Mouse (Mus musculus) embryonic facial prominence, embryonic 11.5 days (tissue): ENCODE measurements at regions not wholly inside any gene's neighbourhood (a gene's known extent, or its start where the extent isn't known, plus 50 kb on each side); places are given as distances from the start of the nearest gene placed in this dataset.

Experiments
- ATAC-seq: fragments of 200-750 bp; cut with Nextera tagmentation; replicated peaks from 2 replicates; pipeline ENCODE4 v1.8.0; 2017; ENCODE audit warnings: low read depth; ENCODE audit not compliant: insufficient number of reproducible peaks, low FRiP score, low TSS enrichment
- DNase-seq: peaks from one replicate; pipeline ENCODE4 v3.0.0-alpha.2; 2015; ENCODE audit warnings: low spot score
- H3K27ac ChIP-seq: fragments of 300-500 bp; sonication (generic); replicated peaks from 2 replicates; pipeline ENCODE4 v1.5.1; 2014; ENCODE audit warnings: mild to moderate bottlenecking, low read depth, low read length, control low read depth
- H3K27me3 ChIP-seq: fragments of 300-500 bp; sonication (generic); 2 replicates; pipeline ENCODE4 v1.6.1; 2014; ENCODE audit warnings: mild to moderate bottlenecking, low read length, moderate library complexity, mixed read lengths; ENCODE audit not compliant: control insufficient read depth, insufficient read depth
- H3K36me3 ChIP-seq: fragments of 300-500 bp; sonication (generic); replicated peaks from 2 replicates; pipeline ENCODE4 v1.6.1; 2014; ENCODE audit warnings: low read depth, mild to moderate bottlenecking, low read length, moderate library complexity, mixed read lengths; ENCODE audit not compliant: control insufficient read depth, insufficient read depth
- H3K4me1 ChIP-seq: fragments of 300-500 bp; sonication (generic); 2 replicates; pipeline ENCODE4 v1.6.1; 2014; ENCODE audit warnings: low read length, mixed read lengths; ENCODE audit not compliant: control insufficient read depth, insufficient read depth
- H3K4me2 ChIP-seq: fragments of 300-500 bp; sonication (generic); 2 replicates; pipeline ENCODE4 v1.6.1; 2014; ENCODE audit warnings: low read depth, mild to moderate bottlenecking, control low read depth, low read length, moderate library complexity
- H3K4me3 ChIP-seq: fragments of 300-500 bp; sonication (generic); 2 replicates; pipeline ENCODE4 v1.5.1; 2014; ENCODE audit warnings: low read depth, low read length, control low read depth
- H3K9ac ChIP-seq: fragments of 300-500 bp; sonication (generic); replicated peaks from 2 replicates; pipeline ENCODE4 v1.6.1; 2014; ENCODE audit warnings: mild to moderate bottlenecking, control low read depth, low read length
- H3K9me3 ChIP-seq: fragments of 300-500 bp; sonication (generic); replicated peaks from 2 replicates; pipeline ENCODE4 v1.6.1; 2016; ENCODE audit warnings: mild to moderate bottlenecking, low read length, inconsistent platforms, mixed read lengths; ENCODE audit not compliant: control insufficient read depth
- WGBS: fragments of 180-500 bp; shearing (Covaris S2); extraction: QIAGEN DNeasy Blood & Tissue Kit; methylation state at CpG from one replicate; pipeline ENCODE4 v1.1.7; 2014; 5-methylcytosine and 5-hydroxymethylcytosine counted together

- no peak for ATAC-seq
- H3K4me2 ChIP-seq: no peak overlapping the region
Measured at GRCm38 (mm10) chr12:107360511-107360910, 127.9 kb upstream of the 3110018I06Rik start.

GRCm38 (mm10) chr12:107361606-107362005 is 126.8 kb upstream of the 3110018I06Rik start:
- no peak overlapping the region for H3K27ac ChIP-seq
- H3K9me3 ChIP-seq: no peaks in the 10 kb centered on the region

More at GRCm38 (mm10) chr12:107360511-107360910, 127.9 kb upstream of the 3110018I06Rik start:
- Histone ChIP-seq H3K27me3 (no peaks in the 10 kb centered on the region), H3K4me3 (no peak overlapping the region), H3K9ac (no peak overlapping the region), H3K36me3 (no peaks in the 10 kb centered on the region), H3K4me1 (no peaks in the 10 kb centered on the region), H3K27ac (no peak overlapping the region), H3K9me3 (no peaks in the 10 kb centered on the region)
- no peak for DNase-seq
- 82% methylated on average over 12 of the region's 12 CpGs for WGBS

GRCm38 (mm10) chr12:107362120-107362519 is 126.3 kb upstream of the 3110018I06Rik start:
- Histone ChIP-seq H3K27ac (no peak overlapping the region), H3K4me1 (no peaks in the 10 kb centered on the region), H3K4me2 (no peak overlapping the region), H3K9ac (no peak overlapping the region), H3K4me3 (no peak overlapping the region), H3K27me3 (no peaks in the 10 kb centered on the region), H3K9me3 (no peaks in the 10 kb centered on the region), H3K36me3 (no peaks in the 10 kb centered on the region)
- WGBS: 72% methylated on average over 10 of the region's 10 CpGs
- ATAC-seq: no peak
- no peak for DNase-seq

More at GRCm38 (mm10) chr12:107361606-107362005, 126.8 kb upstream of the 3110018I06Rik start:
- H3K9ac ChIP-seq: no peak overlapping the region
- H3K4me2 ChIP-seq: no peak overlapping the region
- ATAC-seq (no peak), DNase-seq (no peak)
- H3K36me3 ChIP-seq: no peaks in the 10 kb centered on the region
- no peaks in the 10 kb centered on the region for H3K4me1 ChIP-seq
- H3K27me3 ChIP-seq: no peaks in the 10 kb centered on the region
- H3K4me3 ChIP-seq: no peak overlapping the region
- 89% methylated on average over 7 of the region's 7 CpGs for WGBS

GRCm38 (mm10) chr12:107372254-107372653 is 116.2 kb upstream of the 3110018I06Rik start:
- H3K27ac ChIP-seq: no peak overlapping the region
- no peaks in the 10 kb centered on the region; the same call in 1 of the 2 replicates for H3K4me1 ChIP-seq
- WGBS: 82% methylated on average over 7 of the region's 7 CpGs
- ATAC-seq: no peak
- DNase-seq: no peak
- no peak overlapping the region for H3K9ac ChIP-seq
- H3K4me3 ChIP-seq: no peak overlapping the region
- H3K9me3 ChIP-seq: no peaks in the 10 kb centered on the region
- H3K4me2 ChIP-seq: no peak overlapping the region
- no peaks in the 10 kb centered on the region for H3K36me3 ChIP-seq
- no peaks in the 10 kb centered on the region for H3K27me3 ChIP-seq

- ATAC-seq (no peak), DNase-seq (peak; percentile 53)
- WGBS: 49% methylated on average over 14 of the region's 14 CpGs
- no peak overlapping the region for H3K4me2 ChIP-seq
- H3K9me3 ChIP-seq: no peaks in the 10 kb centered on the region
- no peaks in the 10 kb centered on the region for H3K27me3 ChIP-seq
- H3K36me3 ChIP-seq: no peaks in the 10 kb centered on the region
- no peaks in the 10 kb centered on the region for H3K4me1 ChIP-seq
- no peak overlapping the region for H3K9ac ChIP-seq
- H3K4me3 ChIP-seq: no peak overlapping the region
- H3K27ac ChIP-seq: no peak overlapping the region
Measured at GRCm38 (mm10) chr12:107392050-107392795, 96.2 kb upstream of the 3110018I06Rik start.

- no peaks in the 10 kb centered on the region for H3K27me3 ChIP-seq
- H3K4me2 ChIP-seq: no peak overlapping the region
- no peak overlapping the region for H3K4me3 ChIP-seq
- no peaks in the 10 kb centered on the region for H3K36me3 ChIP-seq
- DNase-seq (no peak), ATAC-seq (no peak)
- H3K27ac ChIP-seq: no peak overlapping the region
- 92% methylated on average over 1 of the region's 1 CpGs for WGBS
- H3K9ac ChIP-seq: no peak overlapping the region
- no peaks in the 10 kb centered on the region for H3K4me1 ChIP-seq
- no peaks in the 10 kb centered on the region for H3K9me3 ChIP-seq
Measured at GRCm38 (mm10) chr12:107394467-107394866, 94.0 kb upstream of the 3110018I06Rik start.

GRCm38 (mm10) chr12:107404821-107405220 is 83.6 kb upstream of the 3110018I06Rik start:
- Histone ChIP-seq H3K4me2 (no peak overlapping the region), H3K9ac (no peak overlapping the region), H3K27ac (no peak overlapping the region), H3K36me3 (no peaks in the 10 kb centered on the region), H3K9me3 (no peaks in the 10 kb centered on the region), H3K4me1 (no peaks in the 10 kb centered on the region), H3K4me3 (no peak overlapping the region), H3K27me3 (no peaks in the 10 kb centered on the region)
- DNase-seq (no peak), ATAC-seq (no peak)
- 84% methylated on average over 10 of the region's 10 CpGs for WGBS

GRCm38 (mm10) chr12:107423923-107424322 is 64.5 kb upstream of the 3110018I06Rik start:
- ATAC-seq: no peak
- no peak overlapping the region for H3K27ac ChIP-seq

More at GRCm38 (mm10) chr12:107423923-107424322, 64.5 kb upstream of the 3110018I06Rik start:
- 85% methylated on average over 7 of the region's 7 CpGs for WGBS
- Histone ChIP-seq H3K9ac (no peak overlapping the region), H3K4me2 (no peak overlapping the region), H3K9me3 (no peaks in the 10 kb centered on the region), H3K4me3 (no peak overlapping the region), H3K27me3 (no peaks in the 10 kb centered on the region), H3K4me1 (no peaks in the 10 kb centered on the region), H3K36me3 (no peaks in the 10 kb centered on the region)
- no peak for DNase-seq
